Mouse (Mus musculus) CH12.LX (cell line): ENCODE data around the gene BC067074. TPM values are rescaled to one million over a fixed set of nuclear protein-coding genes. Genes with fewer than 3 reads are reported as not detected.

Experiments used
- DNase-seq: peaks from one replicate; pipeline ENCODE4 v3.0.0-alpha.2; 2013; ENCODE audit errors: extremely low read depth
- H3K27ac ChIP-seq: 2 replicates; pipeline ENCODE4 v1.5.1; 2012; ENCODE audit warnings: low read depth, mild to moderate bottlenecking, control low read depth, moderate library complexity; ENCODE audit not compliant: insufficient read depth
- H3K27me3 ChIP-seq: replicated peaks from 2 replicates; pipeline ENCODE3; 2012; ENCODE audit warnings: inconsistent platforms
- H3K36me3 ChIP-seq, 2 experiments: replicated peaks in 1 of 2; 2 replicates each; pipeline versions ENCODE3 to v1.6.1; 2012; ENCODE audit warnings: inconsistent platforms in 1 of 2, low read length in 1 of 2, mild to moderate bottlenecking in 1 of 2, mixed read lengths in 1 of 2, moderate library complexity in 1 of 2; ENCODE audit not compliant: control insufficient read depth in 1 of 2, insufficient read depth in 1 of 2
- H3K4me1 ChIP-seq, 2 experiments: 2 replicates each; pipeline ENCODE4 v1.6.1; 2012; ENCODE audit warnings: inconsistent platforms in 1 of 2, moderate library complexity in 1 of 2; ENCODE audit not compliant: insufficient read depth in 2 of 2, control insufficient read depth in 1 of 2
- H3K4me2 ChIP-seq: 2 replicates; pipeline ENCODE4 v1.6.1; 2012; ENCODE audit warnings: low read depth, mild to moderate bottlenecking, control low read depth; ENCODE audit not compliant: poor library complexity, insufficient read depth, severe bottlenecking
- H3K4me3 ChIP-seq, 3 experiments: fragments of 150-350 bp in 1 of 3; sonication (generic) in 1 of 3; replicated peaks in 1 of 3; 2 replicates each; pipeline versions ENCODE3 to v1.5.1; 2011 to 2012; ENCODE audit warnings: low read depth in 2 of 3, low read length in 2 of 3, mild to moderate bottlenecking in 2 of 3, moderate library complexity in 2 of 3, control low read depth in 1 of 3, improper control_type of control experiment in 1 of 3, inconsistent platforms in 1 of 3, mixed read lengths in 1 of 3; ENCODE audit not compliant: poor library complexity in 1 of 3
- H3K79me2 ChIP-seq: replicated peaks from 2 replicates; pipeline ENCODE4 v1.6.1; 2012; ENCODE audit warnings: mild to moderate bottlenecking, moderate library complexity; ENCODE audit not compliant: control insufficient read depth, poor library complexity, insufficient read depth, severe bottlenecking; ENCODE audit errors: extremely low read depth
- H3K9ac ChIP-seq: 2 replicates; pipeline ENCODE4 v1.6.1; 2012; ENCODE audit warnings: low read depth, mild to moderate bottlenecking, control low read depth, moderate library complexity; ENCODE audit not compliant: insufficient read depth
- H3K9me3 ChIP-seq: replicated peaks from 2 replicates; pipeline ENCODE3; 2012; ENCODE audit warnings: low read length, inconsistent platforms, mixed read lengths
- CHD1 ChIP-seq: IDR thresholded peaks from 2 replicates; pipeline ENCODE4 v1.6.1; 2012; ENCODE audit warnings: low read depth, low read length, improper control_type of control experiment, inconsistent platforms
- CTCF ChIP-seq, 2 experiments: IDR thresholded peaks in 1 of 2; conservative IDR thresholded peaks in 1 of 2; 2 replicates each; pipeline ENCODE4 v1.5.1; 2011 to 2012; ENCODE audit warnings: low read depth in 2 of 2, low read length in 2 of 2, improper control_type of control experiment in 1 of 2, inconsistent platforms in 1 of 2, mild to moderate bottlenecking in 1 of 2, moderate library complexity in 1 of 2
- EP300 ChIP-seq: IDR thresholded peaks from 2 replicates; pipeline ENCODE4 v1.6.1; 2011; ENCODE audit warnings: low read length, improper control_type of control experiment
- ETS1 ChIP-seq: conservative IDR thresholded peaks from 2 replicates; pipeline ENCODE4 v1.6.1; 2012; ENCODE audit warnings: low read depth, mild to moderate bottlenecking, inconsistent platforms, low read length, improper control_type of control experiment, moderate library complexity
- JUN ChIP-seq: IDR thresholded peaks from 2 replicates; pipeline ENCODE4 v1.6.1; 2011; ENCODE audit warnings: low read depth, mild to moderate bottlenecking, low read length, improper control_type of control experiment, moderate library complexity; ENCODE audit not compliant: insufficient read depth
- JUND ChIP-seq: conservative IDR thresholded peaks from 2 replicates; pipeline ENCODE4 v1.6.1; 2011; ENCODE audit warnings: low read depth, low read length, improper control_type of control experiment
- KAT2A ChIP-seq: IDR thresholded peaks from 2 replicates; pipeline ENCODE4 v1.6.1; 2012; ENCODE audit warnings: low read length, improper control_type of control experiment, inconsistent platforms; ENCODE audit not compliant: insufficient replicate concordance
- MAX ChIP-seq: IDR thresholded peaks from 2 replicates; pipeline ENCODE4 v1.6.1; 2011; ENCODE audit warnings: low read length, improper control_type of control experiment
- MAZ ChIP-seq: IDR thresholded peaks from 2 replicates; pipeline ENCODE4 v1.6.1; 2012; ENCODE audit warnings: low read depth, mild to moderate bottlenecking, inconsistent platforms, low read length, improper control_type of control experiment, moderate library complexity
- MEF2A ChIP-seq: IDR thresholded peaks from 2 replicates; pipeline ENCODE4 v1.6.1; 2014; ENCODE audit warnings: low read depth, mild to moderate bottlenecking, inconsistent platforms, low read length, improper control_type of control experiment, borderline replicate concordance
- MXI1 ChIP-seq: IDR thresholded peaks from 2 replicates; pipeline ENCODE4 v1.6.1; 2011; ENCODE audit warnings: mild to moderate bottlenecking, low read depth, low read length, improper control_type of control experiment
- POLR2A ChIP-seq: IDR thresholded peaks from 2 replicates; pipeline ENCODE4 v1.6.1; 2011; ENCODE audit warnings: low read depth, mild to moderate bottlenecking, improper control_type of control experiment, low read length
- RCOR1 ChIP-seq: conservative IDR thresholded peaks from 2 replicates; pipeline ENCODE4 v1.6.1; 2012; ENCODE audit warnings: low read depth, mild to moderate bottlenecking, inconsistent platforms, low read length, improper control_type of control experiment
- SIN3A ChIP-seq: IDR thresholded peaks from 2 replicates; pipeline ENCODE4 v1.6.1; 2012; ENCODE audit warnings: low read length, improper control_type of control experiment, inconsistent platforms
- SMC3 ChIP-seq: IDR thresholded peaks from 2 replicates; pipeline ENCODE4 v1.6.1; 2011; ENCODE audit warnings: low read depth, low read length, improper control_type of control experiment
- UBTF ChIP-seq: IDR thresholded peaks from 2 replicates; pipeline ENCODE4 v1.6.1; 2012; ENCODE audit warnings: low read depth, mild to moderate bottlenecking, inconsistent platforms, low read length, improper control_type of control experiment, moderate library complexity
- ZC3H11A ChIP-seq: IDR thresholded peaks from 2 replicates; pipeline ENCODE4 v1.6.1; 2012; ENCODE audit warnings: low read depth, mild to moderate bottlenecking, inconsistent platforms, low read length, improper control_type of control experiment
- ZNF384 ChIP-seq: IDR thresholded peaks from 2 replicates; pipeline ENCODE4 v1.6.1; 2012; ENCODE audit warnings: low read depth, low read length, improper control_type of control experiment, inconsistent platforms
- dilution Hi-C: fragments of 300-500 bp; cut with MboI; formaldehyde crosslinking; loops from 2 replicates; pipeline ENCODE4 v1.14.3; 2020; ENCODE audit warnings: low sequenced_read_pairs; ENCODE audit not compliant: extremely low pct_unique_long_range_greater_than_20kb, extremely low pct_ligation_motif_present
- in situ Hi-C: fragments of 300-500 bp; cut with MboI; formaldehyde crosslinking; loops from 3 replicates; pipeline ENCODE4 v1.14.3; 2019; ENCODE audit warnings: low sequenced_read_pairs, low pct_ligation_motif_present, low pct_unique_long_range_greater_than_20kb, mixed read lengths
- polyA plus RNA-seq: library from polyadenylated mRNA; unstranded; fragments of >175 nt; gene quantifications from 2 replicates; pipeline ENCODE4 v1.2.1, GENCODE M21; 2012; ENCODE audit warnings: low read depth; ENCODE audit not compliant: insufficient read length
- total RNA-seq, 2 experiments: library from RNA; depleted of rRNA; stranded (reverse); fragments of 300-350 nt in 1 of 2; fragments of >200 nt in 1 of 2; gene quantifications; 2 replicates each; pipeline ENCODE4 v1.2.3; 2012 to 2014

The BC067074 gene
- total and polyA plus RNA-seq, 3 experiments, result 0.93 TPM; not detected in 2

- dilution Hi-C loops, result no loop called here
- Histone ChIP-seq H3K79me2 (no peaks in the 10 kb centered on the region), H3K27ac (no peak overlapping the region), H3K9ac (no peak overlapping the region), H3K4me2 (no peak overlapping the region), H3K36me3 (no peaks in the 10 kb centered on the region), H3K4me1 (no peaks in the 10 kb centered on the region), H3K9me3 (no peaks in the 10 kb centered on the region), H3K27me3 (no peaks in the 10 kb centered on the region)
- no peak for DNase-seq
- TF ChIP-seq CTCF (conservative IDR thresholded peaks at IDR 0.05 in 1 of 2, IDR thresholded peaks at IDR 0.05 in 1 of 2; ENCODE audit: low read depth in 2 of 2, low read length in 2 of 2) (no peak), MAZ (no peak), MAX (no peak), ETS1 (no peak), MXI1 (no peak), SIN3A (no peak), MEF2A (no peak), POLR2A (no peak)
- TF ChIP-seq, all 38 proteins: peak for 0
- H3K4me3 ChIP-seq, result no peak overlapping the region
- in situ Hi-C loops, result no loop called here
These were observed 31.3 kb downstream of the BC067074 start for GRCm38 (mm10) chr13:113324241-113324640.

- in situ Hi-C loops, result no loop called here
- TF ChIP-seq SMC3 (no peak), JUN (no peak), JUND (no peak), MXI1 (no peak), SIN3A (no peak), KAT2A (no peak), EP300 (no peak), UBTF (no peak), ZNF384 (no peak), CHD1 (no peak), RCOR1 (no peak), MAZ (no peak), ZC3H11A (no peak)
- Histone ChIP-seq H3K9me3 (no peaks in the 10 kb centered on the region), H3K4me2 (no peak overlapping the region), H3K79me2 (no peaks in the 10 kb centered on the region), H3K9ac (no peak overlapping the region), H3K36me3 (no peaks in the 10 kb centered on the region), H3K27ac (no peak overlapping the region), H3K4me1 (no peaks in the 10 kb centered on the region), H3K27me3 (no peaks in the 10 kb centered on the region), H3K4me3 (no peak overlapping the region)
- no peak for DNase-seq
- dilution Hi-C loops, result no loop called here
These were observed 32.7 kb downstream of the BC067074 start for GRCm38 (mm10) chr13:113325678-113326077.
